Mouse (Mus musculus) G1E (cell line): ENCODE data around the gene Rere. TPM values are rescaled to one million over a fixed set of nuclear protein-coding genes. Genes with fewer than 3 reads are reported as not detected.
"Not testable (repeated sequence)": the region's sequence is repeated elsewhere in the genome, so short reads cannot be mapped to it uniquely, and the experiment has no call there.

Experiments used
- ATAC-seq: 2 replicates; pipeline ENCODE4 v1.8.0; 2016; ENCODE audit warnings: mild to moderate bottlenecking; ENCODE audit not compliant: insufficient number of reproducible peaks, poor library complexity, low FRiP score, severe bottlenecking; ENCODE audit errors: extremely low read depth
- DNase-seq: peaks from one replicate; pipeline ENCODE4 v3.0.0; 2012; ENCODE audit warnings: low spot score
- H3K27me3 ChIP-seq: 2 replicates; pipeline ENCODE4 v1.6.1; 2012; ENCODE audit warnings: mild to moderate bottlenecking, low read length, inconsistent platforms; ENCODE audit not compliant: insufficient read depth
- H3K36me3 ChIP-seq: replicated peaks from 2 replicates; pipeline ENCODE3; 2012; ENCODE audit warnings: mild to moderate bottlenecking, inconsistent platforms
- H3K4me1 ChIP-seq: 2 replicates; pipeline ENCODE4 v1.6.1; 2012; ENCODE audit warnings: low read depth, low read length, inconsistent platforms, mixed read lengths; ENCODE audit not compliant: insufficient read depth
- H3K4me3 ChIP-seq: 2 replicates; pipeline ENCODE4 v1.5.1; 2012; ENCODE audit warnings: low read depth, mild to moderate bottlenecking, inconsistent platforms, low read length, moderate library complexity, mixed read lengths
- H3K9me3 ChIP-seq: replicated peaks from 2 replicates; pipeline ENCODE4 v1.6.1; 2012; ENCODE audit warnings: inconsistent platforms
- CTCF ChIP-seq: IDR thresholded peaks from 2 replicates; pipeline ENCODE4 v1.5.1; 2012; ENCODE audit warnings: low read depth, low read length, inconsistent platforms, mixed read lengths
- GATA1 ChIP-seq: IDR thresholded peaks from 2 replicates; pipeline ENCODE4 v1.6.1; 2012; ENCODE audit warnings: borderline replicate concordance, low read length, inconsistent platforms, mixed read lengths
- GATA2 ChIP-seq: IDR thresholded peaks from 2 replicates; pipeline ENCODE4 v1.6.1; 2012; ENCODE audit warnings: low read depth, low read length, inconsistent platforms, borderline replicate concordance
- POLR2AphosphoS5 ChIP-seq: IDR thresholded peaks from 2 replicates; pipeline ENCODE4 v1.6.1; 2012; ENCODE audit warnings: low read depth, low read length, inconsistent platforms; ENCODE audit not compliant: insufficient replicate concordance
- TAL1 ChIP-seq: conservative IDR thresholded peaks from 2 replicates; pipeline ENCODE4 v1.6.1; 2012; ENCODE audit warnings: low read depth, low read length, inconsistent platforms, mixed read lengths
- polyA plus RNA-seq: library from polyadenylated mRNA; stranded (reverse); fragments of >175 nt; gene quantifications from 2 replicates; pipeline ENCODE4 v1.2.3, GENCODE M21; 2012
- total RNA-seq, 2 experiments: library from RNA; stranded (forward) in 1 of 2; stranded (reverse) in 1 of 2; fragments of 200-1000 nt in 1 of 2; fragments of >200 nt in 1 of 2; fragmentation: Nextera tagmentation in 1 of 2; gene quantifications; 2 replicates each; pipeline ENCODE4 v1.2.3; 2014 to 2017

Rere gene
- total and polyA plus RNA-seq, 3 experiments = 17.4 to 329 (median 154) TPM

DNA sequence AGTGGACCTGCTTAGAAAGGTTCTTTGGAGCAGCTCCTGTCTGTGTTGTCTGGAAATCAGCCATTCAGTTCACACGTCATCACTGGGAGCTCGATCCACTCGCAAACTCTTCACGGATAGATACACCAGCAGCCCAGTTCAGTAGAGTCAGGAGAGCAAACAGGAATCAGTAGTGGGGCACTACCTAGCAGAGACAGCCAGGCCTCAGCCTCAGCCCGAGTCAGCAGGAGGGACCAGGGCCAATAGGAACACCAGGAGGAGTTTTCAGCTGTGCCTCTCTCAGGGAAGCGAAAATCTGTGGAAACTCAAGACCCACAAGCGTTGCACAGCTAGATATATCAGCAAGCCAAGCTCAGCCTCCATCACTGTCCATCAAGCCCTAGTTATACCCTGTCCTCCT is 264.3 kb downstream of the Rere start:
- peaks cover 55% of the 10 kb centered on the region for H3K36me3 ChIP-seq

DNA sequence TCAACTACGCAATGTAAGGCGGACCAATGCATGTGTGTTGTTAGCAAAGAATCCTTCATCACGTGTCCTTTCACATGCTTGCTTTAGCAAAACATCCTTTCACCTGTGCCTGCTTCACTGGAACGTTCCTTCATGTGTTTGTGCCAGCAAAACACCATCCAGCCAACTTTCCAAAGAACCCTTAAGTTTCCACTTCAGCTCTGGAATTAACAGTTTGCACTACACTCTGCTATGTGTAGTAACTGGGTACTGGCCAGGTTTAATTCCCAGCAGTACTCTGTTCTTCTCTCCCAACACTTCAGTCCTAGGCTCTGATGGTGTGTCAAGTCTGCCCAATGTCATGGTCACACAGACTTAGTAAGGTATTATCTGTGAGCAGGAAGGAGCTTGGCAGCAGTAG is 264.9 kb downstream of the Rere start:
- H3K4me1 ChIP-seq = peaks cover 46% of the 10 kb centered on the region
- not testable (repeated sequence) for H3K4me3 ChIP-seq, DNase-seq, H3K27me3 ChIP-seq, ATAC-seq, H3K9me3 ChIP-seq
- peaks cover 58% of the 10 kb centered on the region for H3K36me3 ChIP-seq

More for the DNA sequence above, 264.3 kb downstream of the Rere start:
- ATAC-seq (no peak), DNase-seq (no peak)
- Histone ChIP-seq H3K4me1 (peaks cover 43% of the 10 kb centered on the region), H3K9me3 (no peaks in the 10 kb centered on the region), H3K27me3 (no peaks in the 10 kb centered on the region), H3K4me3 (no peak overlapping the region)
- TF ChIP-seq POLR2AphosphoS5 (no peak), CTCF (no peak), GATA2 (no peak), TAL1 (no peak)

DNA sequence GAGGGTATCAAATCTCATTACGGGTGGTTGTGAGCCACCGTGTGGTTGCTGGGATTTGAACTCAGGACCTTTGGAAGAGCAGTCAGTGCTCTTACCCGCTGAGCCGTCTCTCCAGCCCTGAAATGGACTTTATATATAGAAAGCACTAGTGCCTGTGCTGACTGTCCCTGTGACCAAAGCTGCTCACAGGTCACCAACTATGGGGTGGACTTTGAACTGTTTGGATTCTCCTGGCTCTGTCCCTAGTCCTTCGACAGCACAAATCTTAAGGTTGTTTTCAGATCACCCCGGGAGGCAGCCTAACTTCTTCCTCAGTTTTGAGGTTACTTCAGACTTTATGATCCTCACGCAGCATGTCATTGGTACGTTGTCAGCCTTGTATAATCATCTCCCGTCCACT is 267.9 kb downstream of the Rere start:
- H3K4me1 ChIP-seq = peaks cover 68% of the 10 kb centered on the region
- peaks cover 74% of the 10 kb centered on the region for H3K36me3 ChIP-seq

DNA sequence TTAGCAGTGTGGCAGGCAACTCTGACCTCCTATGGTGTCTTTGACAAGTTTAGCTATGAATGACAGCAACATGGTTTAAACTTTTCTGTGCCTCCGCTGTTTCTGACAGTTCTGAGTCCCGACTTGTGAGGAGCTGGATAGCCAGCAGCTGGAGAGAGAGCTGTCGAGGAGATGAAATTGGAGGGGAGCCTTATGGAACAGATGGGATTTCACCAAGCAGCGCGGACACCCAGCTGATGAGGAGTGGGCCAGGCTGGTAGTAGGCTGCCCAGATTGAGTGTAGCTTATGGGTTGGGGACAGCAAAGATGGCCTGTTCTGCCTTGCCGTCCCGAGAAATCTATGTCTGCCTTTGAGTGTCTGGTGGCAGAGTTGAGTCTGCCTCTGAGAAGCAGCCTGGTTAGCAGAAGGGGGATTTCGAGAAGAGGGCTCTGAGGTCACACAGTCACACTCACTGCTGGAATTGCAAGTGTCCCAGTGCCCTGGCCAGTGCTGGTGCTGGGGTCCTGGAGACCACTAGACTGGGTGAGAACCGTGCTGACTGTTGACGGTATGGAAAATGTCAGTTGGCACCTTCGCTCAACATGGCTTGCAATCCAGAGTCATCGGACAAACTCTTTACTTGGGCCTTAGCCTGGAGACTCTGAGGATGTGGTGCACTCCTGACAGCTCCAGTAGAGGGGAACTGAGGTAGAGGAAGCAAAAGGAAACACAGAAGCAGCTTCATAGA is 268.7 kb downstream of the Rere start:
- H3K9me3 ChIP-seq = no peaks in the 10 kb centered on the region
- TF ChIP-seq POLR2AphosphoS5 (no peak), GATA1 (no peak), GATA2 (no peak)
- no peak overlapping the region for H3K4me3 ChIP-seq
- H3K36me3 ChIP-seq = peaks cover 81% of the 10 kb centered on the region
- ATAC-seq (no peak), DNase-seq (no peak)
- peaks cover 65% of the 10 kb centered on the region for H3K4me1 ChIP-seq
- no peaks in the 10 kb centered on the region for H3K27me3 ChIP-seq

More for the DNA sequence above, 267.9 kb downstream of the Rere start:
- ATAC-seq (no peak), DNase-seq (no peak)
- Histone ChIP-seq H3K4me3 (no peak overlapping the region), H3K27me3 (no peaks in the 10 kb centered on the region), H3K9me3 (no peaks in the 10 kb centered on the region)
- no peak for TF ChIP-seq CTCF
- TF ChIP-seq TAL1 = no peak
- TF ChIP-seq GATA1 = no peak
- TF ChIP-seq POLR2AphosphoS5 = no peak
- TF ChIP-seq GATA2 = no peak

DNA sequence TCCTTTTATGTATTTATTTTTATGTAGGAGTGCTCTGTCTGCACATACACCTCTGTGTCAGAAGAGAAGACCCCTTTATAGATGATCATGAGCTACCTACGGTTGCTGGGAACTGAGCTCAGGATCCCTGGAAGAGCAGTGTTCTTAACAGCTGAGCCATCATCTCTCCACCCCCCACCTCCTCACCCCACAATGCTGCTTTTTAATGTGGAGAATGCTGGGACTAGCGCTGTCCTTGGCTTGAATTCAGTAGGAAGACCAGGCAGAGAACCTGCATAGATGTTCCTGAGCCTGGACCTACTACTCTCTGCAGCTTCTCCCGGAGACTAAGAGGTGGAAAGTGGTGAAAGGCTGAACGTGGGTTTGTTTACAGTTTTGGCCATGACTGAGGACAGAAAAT is 269.9 kb downstream of the Rere start:
- TF ChIP-seq GATA2 = no peak
- TF ChIP-seq POLR2AphosphoS5 = no peak
- no peak for TF ChIP-seq CTCF
- H3K27me3 ChIP-seq = no peaks in the 10 kb centered on the region
- no peak overlapping the region for H3K4me3 ChIP-seq
- no peak for ATAC-seq
- no peak for DNase-seq
- H3K4me1 ChIP-seq = peaks cover 68% of the 10 kb centered on the region
- H3K36me3 ChIP-seq = peaks cover 76% of the 10 kb centered on the region
- H3K9me3 ChIP-seq = 0 out of 2 replicates have a peak, but pooled peaks cover 3% of the 10 kb centered on the region

DNA sequence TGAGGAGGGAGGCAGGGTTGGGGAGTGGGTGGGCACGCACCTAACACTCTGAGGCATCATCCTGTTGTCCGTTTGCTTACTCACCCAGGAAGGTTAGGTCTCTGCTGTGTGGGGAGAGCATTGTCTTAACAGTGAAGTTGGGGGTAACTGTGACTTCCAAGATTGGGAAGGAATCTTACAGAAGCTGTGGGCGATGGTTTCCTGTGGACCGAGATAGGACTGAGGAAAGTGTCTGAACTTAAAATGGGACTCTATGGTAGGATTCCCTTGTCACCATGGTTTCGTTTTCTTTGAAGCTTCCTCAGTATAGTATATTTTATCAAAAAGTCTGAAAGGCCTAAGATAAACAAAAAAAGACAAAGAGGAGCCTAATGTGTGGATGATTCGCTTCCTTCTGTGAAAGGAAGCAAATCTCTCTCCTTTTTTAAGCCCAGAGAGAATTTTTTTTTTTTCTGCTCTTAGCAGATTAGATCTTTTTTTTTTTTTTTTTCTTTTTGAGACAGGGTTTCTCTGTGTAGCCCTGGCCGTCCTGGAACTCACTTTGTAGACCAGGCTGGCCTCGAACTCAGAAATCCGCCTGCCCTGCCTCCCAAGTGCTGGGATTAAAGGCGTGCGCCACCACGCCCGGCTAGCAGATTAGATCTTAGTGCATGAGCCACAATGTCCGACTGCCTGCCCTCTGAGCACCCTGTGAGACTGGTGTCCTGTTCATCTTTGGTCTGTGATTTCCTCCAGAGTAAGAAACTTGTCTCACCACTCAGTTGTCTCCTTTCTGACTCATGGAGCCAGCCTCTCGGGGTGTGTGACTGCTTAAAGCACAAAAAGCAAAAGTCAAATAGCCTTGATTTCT is 271.5 kb downstream of the Rere start:
- H3K4me1 ChIP-seq = peaks cover 73% of the 10 kb centered on the region
- DNase-seq = no peak

More for the DNA sequence above, 271.5 kb downstream of the Rere start:
- Histone ChIP-seq H3K4me3 (peak overlapping the region; percentile 57; the same call in 1 of the 2 replicates), H3K9me3 (0 out of 2 replicates have a peak, but pooled peaks cover 3% of the 10 kb centered on the region), H3K27me3 (no peaks in the 10 kb centered on the region), H3K36me3 (peaks cover 68% of the 10 kb centered on the region)
- TF ChIP-seq TAL1 (no peak), GATA1 (no peak), GATA2 (no peak), CTCF (no peak), POLR2AphosphoS5 (no peak)
- peak; percentile 11; the same call in 1 of the 2 replicates for ATAC-seq
